Mouse (Mus musculus) heart, adult 2 months (tissue): ENCODE measurements around the gene Fam78a. TPM values are rescaled to one million over a fixed set of nuclear protein-coding genes. Genes with fewer than 3 reads are reported as not detected.
A peak's percentile ranks its signal among the peaks of the same experiment; 100 is the strongest.

Source experiments
- DNase-seq, 2 experiments: peaks; one replicate each; pipeline ENCODE4 v3.0.0; 2021
- H3K27ac ChIP-seq: fragments of 200-600 bp; 2 replicates; pipeline ENCODE4 v1.8.1; 2022
- H3K27me3 ChIP-seq: fragments of 200-500 bp; 2 replicates; pipeline ENCODE4 v1.6.1; 2012; ENCODE audit warnings: mild to moderate bottlenecking, low read length, inconsistent platforms, mixed read lengths; ENCODE audit not compliant: control insufficient read depth, insufficient read depth
- H3K36me3 ChIP-seq: fragments of 200-500 bp; 2 replicates; pipeline ENCODE4 v1.6.1; 2012; ENCODE audit warnings: low read length, inconsistent platforms; ENCODE audit not compliant: control insufficient read depth, insufficient read depth
- H3K4me1 ChIP-seq: fragments of 200-500 bp; 2 replicates; pipeline ENCODE4 v1.6.1; 2011; ENCODE audit warnings: low read length; ENCODE audit not compliant: control insufficient read depth, insufficient read depth
- H3K4me3 ChIP-seq: fragments of 200-600 bp; 2 replicates; pipeline ENCODE4 v1.8.1; 2022
- H3K79me2 ChIP-seq: fragments of 200-500 bp; replicated peaks from 2 replicates; pipeline ENCODE4 v1.6.1; 2012; ENCODE audit warnings: mild to moderate bottlenecking, inconsistent platforms, low read length, moderate library complexity, mixed read lengths; ENCODE audit not compliant: control insufficient read depth, insufficient read depth
- H3K9ac ChIP-seq: fragments of 200-500 bp; 2 replicates; pipeline ENCODE4 v1.6.1; 2012; ENCODE audit warnings: low read depth, mild to moderate bottlenecking, control low read depth, inconsistent platforms, low read length, mixed read lengths
- CTCF ChIP-seq: fragments of 200-600 bp; IDR thresholded peaks from 2 replicates; pipeline ENCODE4 v1.8.1; 2022; ENCODE audit warnings: antibody characterized with exemption, mild to moderate bottlenecking, moderate library complexity
- EP300 ChIP-seq: fragments of 200-500 bp; IDR thresholded peaks from 2 replicates; pipeline ENCODE4 v1.6.1; 2011; ENCODE audit warnings: low read depth, low read length, control low read depth; ENCODE audit not compliant: insufficient read depth
- POLR2A ChIP-seq: fragments of 200-500 bp; IDR thresholded peaks from 2 replicates; pipeline ENCODE4 v1.6.1; 2011; ENCODE audit warnings: mild to moderate bottlenecking, low read depth, low read length, control low read depth; ENCODE audit not compliant: insufficient read depth
- WGBS: fragments of 180-500 bp; shearing (Covaris S2); methylation state at CpG from one replicate; pipeline ENCODE4 v1.1.7; 2018; 5-methylcytosine and 5-hydroxymethylcytosine counted together
- intact Hi-C: fragments of 180-260 bp; cut with DNase I; formaldehyde crosslinking; loops from one replicate; pipeline ENCODE4 v1.15.1; 2025
- polyA plus RNA-seq: library from polyadenylated mRNA; depleted of rRNA; stranded (reverse); fragments of >200 nt; gene quantifications from 2 replicates; pipeline ENCODE4 v1.2.3, GENCODE M21; 2012
- total RNA-seq, 2 experiments: library from RNA; stranded (reverse); gene quantifications; 2 replicates each; pipeline ENCODE4 v1.2.3; 2021

Fam78a gene
- total and polyA plus RNA-seq, 3 experiments = 15.9 to 19.1 (median 18.7) TPM

GRCm38 (mm10) chr2:32052418-32052817, 32.2 kb downstream of the Fam78a start:
- no peak overlapping the region for H3K27ac ChIP-seq
- no peak overlapping the region for H3K9ac ChIP-seq
- H3K4me3 ChIP-seq = no peak overlapping the region
- WGBS = 87% methylated on average over 7 of the region's 7 CpGs
- no peaks in the 10 kb centered on the region for H3K27me3 ChIP-seq
- TF ChIP-seq EP300 (no peak), POLR2A (no peak), CTCF (no peak)
- intact Hi-C loops = no loop called here
- H3K4me1 ChIP-seq = peaks cover 3% of the 10 kb centered on the region; the same call in 1 of the 2 replicates
- no peaks in the 10 kb centered on the region for H3K36me3 ChIP-seq
- H3K79me2 ChIP-seq = no peaks in the 10 kb centered on the region
- no peak for DNase-seq

DNA sequence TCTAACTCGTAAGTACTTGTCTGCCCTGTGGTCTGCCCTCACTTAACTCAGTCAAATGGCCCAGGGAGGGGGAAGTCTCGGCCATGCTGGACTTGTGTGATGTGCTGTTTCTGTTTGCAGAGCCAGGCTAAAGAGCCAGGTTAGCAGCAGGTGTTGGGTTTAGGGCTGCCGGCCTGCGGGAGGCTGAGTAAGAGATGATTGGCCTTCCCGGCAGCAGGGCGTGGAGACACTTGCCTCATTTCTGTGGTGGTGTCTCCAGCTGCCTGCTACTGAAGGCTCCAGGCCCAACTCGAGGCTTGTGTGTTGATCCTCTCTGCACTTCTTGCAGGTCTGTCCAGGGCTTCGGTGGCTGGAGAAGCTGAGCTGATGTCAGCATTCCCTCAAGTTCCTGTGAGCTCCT, 32.9 kb downstream of the Fam78a start:
- intact Hi-C loops = no loop called here
- TF ChIP-seq EP300 (no peak), POLR2A (no peak), CTCF (no peak)
- H3K9ac ChIP-seq = no peak overlapping the region
- no peak overlapping the region for H3K27ac ChIP-seq
- DNase-seq = no peak
- H3K27me3 ChIP-seq = no peaks in the 10 kb centered on the region
- H3K79me2 ChIP-seq = no peaks in the 10 kb centered on the region
- H3K4me1 ChIP-seq = peaks cover 1% of the 10 kb centered on the region; the same call in 1 of the 2 replicates
- H3K36me3 ChIP-seq = no peaks in the 10 kb centered on the region
- 87% methylated on average over 8 of the region's 8 CpGs for whole genome bisulfite sequencing
- no peak overlapping the region for H3K4me3 ChIP-seq

- TF ChIP-seq CTCF = no peak
- H3K36me3 ChIP-seq = peaks cover 2% of the 10 kb centered on the region; the same call in 1 of the 2 replicates
- no peaks in the 10 kb centered on the region for H3K4me1 ChIP-seq
- H3K27me3 ChIP-seq = no peaks in the 10 kb centered on the region
- no peak overlapping the region for H3K9ac ChIP-seq
- no peak for DNase-seq
- 78% methylated on average over 10 of the region's 10 CpGs for WGBS
- intact Hi-C loops = no loop called here
- H3K79me2 ChIP-seq = no peaks in the 10 kb centered on the region
- H3K4me3 ChIP-seq = no peak overlapping the region
- H3K27ac ChIP-seq = no peak overlapping the region
These were observed 37.3 kb downstream of the Fam78a start for GRCm38 (mm10) chr2:32047323-32047722.

DNA sequence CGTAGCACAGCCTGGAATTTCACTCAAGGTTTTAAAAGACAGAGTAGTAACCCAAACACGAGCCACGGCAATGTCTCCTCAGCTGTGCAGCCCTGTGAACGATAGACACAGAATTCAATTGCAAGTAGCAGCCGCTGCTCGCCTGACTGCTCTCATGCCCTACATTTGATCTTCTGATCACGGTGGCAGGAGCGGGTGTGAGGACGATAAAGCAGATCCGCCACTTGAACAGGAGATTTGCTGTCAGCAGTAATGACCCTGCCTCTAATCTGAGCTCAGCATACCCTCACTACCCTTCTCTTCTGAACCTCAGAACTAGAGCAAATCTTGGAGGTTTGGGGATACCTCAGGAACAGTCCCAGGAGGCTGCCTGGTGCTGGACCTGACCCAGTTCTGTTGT, 38.6 kb downstream of the Fam78a start:
- TF ChIP-seq EP300 = peak; percentile 66; the same call in 1 of the 2 replicates
- TF ChIP-seq POLR2A = no peak
- H3K79me2 ChIP-seq = no peaks in the 10 kb centered on the region
- no peak overlapping the region for H3K4me3 ChIP-seq
- H3K27me3 ChIP-seq = no peaks in the 10 kb centered on the region
- no peak overlapping the region for H3K9ac ChIP-seq
- peaks cover 2% of the 10 kb centered on the region; the same call in 1 of the 2 replicates for H3K36me3 ChIP-seq
- no peaks in the 10 kb centered on the region for H3K4me1 ChIP-seq
- 50% methylated on average over 10 of the region's 10 CpGs for WGBS
- DNase-seq = peak; percentile 53 to 56
- H3K27ac ChIP-seq = peak overlapping the region; percentile 47
- intact Hi-C loops = no loop called here

DNA sequence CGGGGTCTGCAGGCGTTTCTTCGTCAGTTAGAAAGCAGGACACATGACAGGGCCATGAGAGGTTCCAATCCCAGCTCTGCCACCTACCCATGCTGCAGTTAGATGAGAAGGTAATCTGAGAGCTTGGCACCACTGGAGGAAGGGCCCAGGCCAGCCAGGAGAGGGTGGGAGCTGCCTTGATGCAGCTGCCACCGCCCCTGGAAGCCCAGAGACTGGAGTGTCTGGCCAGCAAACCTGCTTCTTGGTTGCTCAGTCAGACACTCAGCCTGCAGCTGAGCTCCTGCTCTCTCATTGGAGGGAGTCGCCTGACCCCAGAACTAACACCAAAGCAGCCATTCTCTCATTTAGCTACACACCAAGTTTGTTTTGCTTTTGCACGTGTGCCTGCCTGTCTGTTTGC, 39.3 kb downstream of the Fam78a start:
- Histone ChIP-seq H3K79me2 (no peaks in the 10 kb centered on the region), H3K4me3 (no peak overlapping the region), H3K27me3 (no peaks in the 10 kb centered on the region), H3K4me1 (no peaks in the 10 kb centered on the region), H3K36me3 (peaks cover 2% of the 10 kb centered on the region; the same call in 1 of the 2 replicates), H3K27ac (peak overlapping the region; percentile 47), H3K9ac (no peak overlapping the region)
- TF ChIP-seq CTCF = no peak
- TF ChIP-seq EP300 = no peak
- TF ChIP-seq POLR2A = no peak
- intact Hi-C loops = no loop called here
- WGBS = 64% methylated on average over 6 of the region's 6 CpGs
- DNase-seq = peak in 1 of 2 experiments; percentile 22

DNA sequence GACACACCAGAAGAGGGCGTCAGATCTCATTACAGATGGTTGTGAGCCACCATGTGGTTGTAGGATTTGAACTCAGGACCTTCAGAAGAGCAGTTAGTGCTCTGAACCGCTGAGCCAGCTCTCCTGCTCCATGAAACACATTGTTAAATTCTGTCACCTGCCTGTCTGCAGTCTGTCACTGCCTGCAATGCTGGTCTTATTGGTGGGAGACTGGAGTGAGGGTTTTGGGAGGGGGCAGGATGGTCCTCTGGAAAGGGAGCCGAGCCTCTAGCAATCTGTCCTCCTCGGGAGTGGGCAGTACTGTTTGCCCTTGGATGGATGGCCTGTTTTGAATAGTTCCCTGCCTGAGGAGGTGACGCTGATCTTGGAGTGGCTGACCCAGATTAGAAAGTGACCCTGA, 40.8 kb downstream of the Fam78a start:
- TF ChIP-seq CTCF (peak; percentile 38; the same call in 1 of the 2 replicates), POLR2A (no peak), EP300 (no peak)
- H3K27ac ChIP-seq = no peak overlapping the region
- H3K79me2 ChIP-seq = no peaks in the 10 kb centered on the region
- 49% methylated on average over 5 of the region's 5 CpGs for WGBS
- H3K4me1 ChIP-seq = no peaks in the 10 kb centered on the region
- no peak for DNase-seq
- intact Hi-C loops = no loop called here
- peaks cover 2% of the 10 kb centered on the region; the same call in 1 of the 2 replicates for H3K36me3 ChIP-seq
- no peaks in the 10 kb centered on the region for H3K27me3 ChIP-seq
- no peak overlapping the region for H3K9ac ChIP-seq
- H3K4me3 ChIP-seq = no peak overlapping the region
